Mouse (Mus musculus): ENCODE data around the gene Gm3159.
A peak's percentile ranks its signal among the peaks of the same experiment; 100 is the strongest.
"Not testable (repeated sequence)": the region's sequence is repeated elsewhere in the genome, so short reads cannot be mapped to it uniquely, and the experiment has no call there.

The Gm3159 gene

DNA sequence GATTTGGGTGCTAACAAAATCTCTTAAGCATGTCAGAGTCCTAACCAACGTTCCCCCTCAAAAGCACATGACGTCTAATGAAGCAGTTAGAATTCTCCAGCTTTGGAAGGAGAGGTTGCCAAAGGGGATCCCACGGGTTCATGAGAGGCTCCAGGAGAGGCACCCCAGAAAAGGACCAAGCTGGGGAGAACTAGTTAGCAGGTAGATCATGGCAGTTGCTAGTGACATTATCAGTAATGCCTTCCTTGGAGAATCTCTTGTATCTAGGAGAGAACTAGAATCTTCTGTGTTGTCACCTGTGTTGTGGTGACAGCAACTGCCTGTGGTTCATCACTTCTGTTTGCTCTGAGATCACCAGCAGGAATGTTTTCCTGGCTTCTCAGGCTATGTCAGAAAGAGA, at the start of gene Gm3159:
Gene Gm3159, plus strand, starts transcription at position 301 of the 400 bp plus-strand sequence.
- not testable (repeated sequence) for DNase-seq

DNA sequence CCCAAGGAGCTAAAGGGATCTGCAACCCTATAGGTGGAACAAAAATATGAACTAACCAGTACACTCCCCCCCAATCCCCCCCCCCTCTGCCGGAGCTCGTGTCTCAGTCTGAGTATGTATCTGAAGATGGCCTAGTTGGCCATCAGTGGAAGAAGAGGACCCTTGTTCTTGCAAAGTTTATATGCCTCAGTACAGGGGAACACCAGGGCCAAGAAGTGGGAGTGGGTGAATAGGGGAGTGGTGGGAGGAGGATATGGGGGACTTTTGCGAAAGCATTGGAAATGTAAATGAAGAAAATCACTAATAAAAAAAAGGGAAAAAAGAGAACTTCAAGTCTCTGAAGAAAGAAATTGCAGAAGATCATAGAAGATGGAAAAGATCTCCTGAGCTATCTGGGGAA, 28.3 kb upstream of the Gm3159 start:
- not testable (repeated sequence) for DNase-seq

DNA sequence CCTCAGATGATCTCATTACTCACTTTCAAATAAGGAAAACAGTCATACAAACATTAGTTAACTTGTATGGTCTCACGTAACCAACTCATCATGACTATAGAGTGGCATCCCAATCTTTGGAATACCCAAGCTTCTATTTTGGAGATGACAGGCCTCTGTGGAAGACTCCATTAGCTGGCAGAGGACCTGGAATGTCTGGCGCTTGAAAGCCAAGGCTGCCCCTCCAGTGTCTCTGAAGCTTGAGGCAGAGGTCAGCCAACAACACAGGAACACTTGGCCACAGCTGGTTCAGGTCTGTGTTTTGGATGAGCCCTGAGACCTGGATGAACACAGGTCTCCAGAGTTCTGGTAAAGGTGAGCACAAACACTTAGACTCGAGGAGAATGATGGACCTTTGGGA, 27.6 kb upstream of the Gm3159 start:
- DNase-seq, result not testable (repeated sequence)

DNA sequence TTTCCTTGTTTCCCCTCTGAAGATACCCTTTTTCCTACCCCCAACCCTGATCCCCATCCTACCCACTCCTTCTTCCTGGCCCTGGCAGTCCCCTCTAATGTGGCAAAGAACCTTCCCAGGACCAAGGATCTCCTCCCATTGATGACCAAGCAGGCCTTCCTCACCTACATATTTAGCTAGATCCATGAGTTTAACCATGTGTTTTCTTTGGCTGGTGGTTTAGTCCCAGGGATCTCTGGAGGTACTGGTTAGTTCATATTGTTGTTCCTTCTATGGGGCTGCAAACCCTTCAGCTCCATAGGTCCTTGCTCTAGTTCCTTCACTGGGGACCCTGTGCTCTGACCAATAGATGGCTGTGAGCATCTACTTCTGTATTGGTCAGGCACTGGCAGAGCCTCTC, 19.5 kb upstream of the Gm3159 start:
- DNase-seq, result not testable (repeated sequence)

DNA sequence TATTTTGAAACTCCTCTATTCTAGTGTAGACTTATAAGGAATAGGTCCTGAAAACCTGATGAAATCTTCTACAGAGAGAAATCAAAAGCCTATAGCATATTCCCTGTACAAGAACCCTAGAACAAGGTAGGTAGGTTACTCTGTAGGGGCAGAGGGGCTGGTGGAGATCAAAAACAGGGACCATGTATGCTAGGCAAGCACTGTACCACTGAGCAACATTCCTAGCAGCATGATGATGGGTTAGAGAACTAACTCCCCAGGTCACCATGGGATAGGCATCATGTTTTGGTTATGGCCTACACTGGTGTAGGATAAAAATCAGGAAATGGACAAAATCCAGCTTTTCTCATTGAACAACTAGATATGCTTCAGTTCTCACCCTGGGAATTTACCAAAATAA, 11.7 kb upstream of the Gm3159 start:
- not testable (repeated sequence) for DNase-seq

DNA sequence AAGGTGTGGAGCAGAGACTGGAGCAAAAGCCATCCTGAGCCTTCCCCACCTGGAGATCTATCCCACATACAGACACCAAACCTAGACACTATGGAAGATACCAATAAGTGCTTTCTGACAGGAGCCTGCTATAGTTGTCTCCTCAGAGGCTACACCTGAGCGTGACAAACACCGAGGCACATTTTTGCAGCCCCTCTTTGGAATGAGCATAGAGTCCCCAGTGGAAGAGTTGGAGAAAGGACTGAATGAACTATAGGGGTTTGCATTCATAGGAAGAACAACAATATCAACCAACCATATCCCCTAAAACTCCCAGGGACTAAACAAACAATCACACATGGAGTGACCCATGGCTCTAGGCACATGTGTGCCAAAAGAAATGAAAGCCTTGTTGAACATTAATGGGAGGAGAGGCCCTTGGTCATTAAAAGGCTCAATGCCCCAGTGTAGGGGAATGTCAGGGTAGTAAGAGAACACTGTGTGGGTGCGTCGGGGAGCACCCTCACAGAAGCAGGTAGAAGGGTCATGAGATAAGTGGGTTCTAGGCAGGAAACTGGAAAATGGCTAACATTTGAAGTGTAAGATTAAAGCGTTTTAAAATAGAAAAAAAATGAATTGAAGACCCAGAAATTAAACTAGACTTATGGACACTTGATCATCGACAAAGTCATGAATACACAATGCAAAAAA, 4.3 kb upstream of the Gm3159 start:
- not testable (repeated sequence) for DNase-seq

DNA sequence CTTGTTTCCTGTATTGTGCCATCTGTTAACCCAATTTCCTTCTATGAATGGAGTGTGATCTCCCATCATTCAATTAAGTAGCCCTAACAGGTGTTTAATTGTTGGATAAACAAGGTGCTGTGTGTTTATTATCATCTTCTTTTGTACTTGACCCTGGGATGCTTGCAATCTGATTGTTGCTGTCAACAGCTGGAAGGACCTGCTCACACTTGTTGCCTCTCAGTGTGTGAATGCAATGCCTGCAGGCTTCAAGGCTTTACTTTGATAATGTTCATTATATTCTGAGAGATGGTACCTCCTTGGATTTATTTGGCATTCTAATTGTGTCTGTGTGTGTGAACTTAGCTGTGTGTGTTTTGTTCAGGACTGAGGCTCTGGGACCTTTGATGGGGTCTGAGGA, 1.3 kb downstream of the Gm3159 start:
- DNase-seq, result not testable (repeated sequence)

DNA sequence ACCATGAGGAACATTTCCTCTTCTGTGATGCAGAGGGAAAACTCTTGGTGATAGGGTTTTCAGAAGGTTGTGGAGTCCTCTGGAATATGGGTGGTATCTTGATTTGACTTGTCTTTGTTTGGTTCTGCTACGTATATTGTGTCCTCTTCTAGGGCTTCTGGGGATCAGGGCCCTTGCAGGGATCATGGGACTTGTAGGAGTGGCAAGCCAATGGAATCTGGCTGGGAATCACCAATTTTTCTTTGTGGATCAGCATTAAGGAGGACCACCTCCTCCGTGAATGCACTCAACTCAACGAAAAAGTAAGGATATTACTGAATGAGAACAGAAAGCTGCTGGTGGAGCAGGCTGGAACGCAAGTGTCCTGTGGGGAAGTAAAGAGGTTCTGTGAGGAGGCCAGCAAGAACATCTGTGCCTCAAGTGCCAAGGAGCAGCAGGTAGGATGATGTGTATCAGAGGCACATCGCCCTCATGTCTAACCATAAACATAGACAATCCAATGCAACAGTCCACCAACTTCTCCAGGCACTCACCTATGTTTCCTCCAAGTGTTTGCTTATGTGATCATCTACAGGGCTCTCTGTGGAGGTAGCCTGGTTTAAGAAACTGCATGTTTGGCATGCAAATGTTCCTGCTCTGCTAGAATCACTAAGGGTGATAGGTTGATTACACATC, 2.9 kb downstream of the Gm3159 start:
- DNase-seq, result not testable (repeated sequence)

DNA sequence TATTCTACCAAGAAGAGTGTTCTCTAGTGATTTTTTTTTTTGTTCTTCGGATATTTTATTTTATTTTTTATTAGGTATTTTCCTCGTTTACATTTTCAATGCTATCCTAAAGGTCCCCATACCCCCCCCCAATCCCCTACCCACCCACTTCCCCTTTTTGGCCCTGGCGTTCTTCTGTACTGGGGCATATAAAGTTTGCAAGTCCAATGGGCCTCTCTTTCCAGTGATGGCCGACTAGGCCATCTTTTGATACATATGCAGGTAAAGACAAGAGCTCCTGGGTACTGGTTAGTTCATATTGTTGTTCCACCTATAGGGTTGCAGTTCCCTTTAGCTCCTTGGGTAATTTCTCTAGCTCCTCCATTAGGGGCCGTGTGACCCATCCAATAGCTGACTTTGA, 3.9 kb downstream of the Gm3159 start:
- DNase-seq, result not testable (repeated sequence)

DNA sequence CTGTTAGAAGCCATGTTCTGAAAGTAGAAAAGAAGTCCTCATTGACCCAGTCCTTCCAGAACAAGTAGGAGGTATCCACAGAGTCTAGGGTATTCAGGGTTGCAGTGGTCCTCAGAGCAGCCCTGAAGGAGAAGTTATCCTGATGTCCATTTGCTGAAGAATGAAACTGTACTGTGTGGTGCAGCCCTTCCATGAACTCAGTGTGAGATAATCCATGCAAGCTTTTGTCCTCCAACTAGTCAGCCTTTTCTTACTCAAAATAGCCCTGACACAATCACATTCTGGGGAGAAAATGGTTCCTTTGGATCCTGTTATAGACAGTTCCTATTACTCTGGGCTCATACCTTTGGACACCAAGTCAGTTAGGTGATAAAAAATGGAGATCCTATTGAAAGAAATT, 6.5 kb downstream of the Gm3159 start:
- not testable (repeated sequence) for DNase-seq

DNA sequence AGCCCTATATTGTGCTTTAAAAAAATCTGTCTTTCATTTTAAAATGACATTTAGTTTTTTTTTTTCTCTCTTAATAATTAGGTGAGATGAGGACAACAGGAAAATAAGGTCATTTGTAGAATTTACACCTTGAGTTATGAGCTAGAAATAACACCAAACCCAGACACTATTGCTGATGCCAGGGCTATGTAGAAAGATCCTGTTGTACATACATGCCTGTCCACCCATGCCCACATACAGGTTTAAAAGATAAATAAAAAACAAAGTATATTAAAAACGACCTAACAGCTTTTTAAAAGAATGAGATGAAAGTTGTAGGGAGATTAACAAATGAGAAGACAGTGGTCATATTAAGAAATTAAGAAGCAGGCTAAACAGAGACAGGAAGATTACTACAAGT, 12.6 kb downstream of the Gm3159 start:
- not testable (repeated sequence) for DNase-seq

DNA sequence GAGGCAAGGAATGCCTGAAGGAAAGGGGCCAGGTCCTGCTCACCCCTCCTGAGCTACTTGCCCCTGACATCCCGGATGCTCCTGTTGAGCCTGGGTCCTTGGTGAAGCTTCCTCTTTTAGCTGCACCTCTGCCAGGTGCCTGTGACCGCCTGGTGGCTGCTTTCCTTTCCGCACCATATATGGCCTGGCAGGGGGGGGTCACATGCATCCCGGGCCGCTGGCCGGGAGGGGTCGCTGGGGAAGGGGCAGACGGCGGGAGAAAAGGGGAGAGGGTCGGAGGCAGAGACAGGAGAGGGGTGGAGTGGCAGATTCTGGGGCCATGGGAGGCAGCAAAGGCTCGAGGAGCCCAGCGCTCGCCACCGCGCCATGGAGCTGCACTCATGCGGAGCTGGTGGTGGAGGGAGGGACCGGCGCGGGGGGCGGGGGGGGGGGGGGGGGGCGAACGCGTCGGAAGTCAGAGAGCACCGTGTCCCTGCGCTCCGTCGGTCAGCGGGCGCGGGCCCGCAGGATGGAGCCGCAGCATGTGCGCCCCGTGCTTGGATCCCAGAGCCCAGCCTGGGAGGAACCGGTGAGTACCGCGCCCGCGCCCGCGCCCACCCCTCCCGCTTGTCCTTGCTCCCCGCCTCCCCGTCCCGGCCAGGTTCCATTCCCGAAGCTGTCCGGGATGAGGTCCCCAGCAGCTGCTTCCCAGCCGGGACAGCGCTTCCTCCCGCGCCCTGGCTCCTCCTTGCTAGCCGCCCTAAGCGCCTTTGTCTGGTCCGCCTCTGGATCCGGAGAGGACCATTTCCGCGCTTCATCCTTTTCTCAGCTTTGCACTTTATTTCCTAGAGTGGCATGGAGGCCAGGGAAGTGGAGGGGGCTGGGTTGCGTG, 17.9 kb downstream of the Gm3159 start, which contains the start of gene Gm3164:
Gene Gm3164, plus strand, starts transcription at position 484 of the 871 bp plus-strand sequence.
- DNase-seq, result peak; percentile 16 to 52

DNA sequence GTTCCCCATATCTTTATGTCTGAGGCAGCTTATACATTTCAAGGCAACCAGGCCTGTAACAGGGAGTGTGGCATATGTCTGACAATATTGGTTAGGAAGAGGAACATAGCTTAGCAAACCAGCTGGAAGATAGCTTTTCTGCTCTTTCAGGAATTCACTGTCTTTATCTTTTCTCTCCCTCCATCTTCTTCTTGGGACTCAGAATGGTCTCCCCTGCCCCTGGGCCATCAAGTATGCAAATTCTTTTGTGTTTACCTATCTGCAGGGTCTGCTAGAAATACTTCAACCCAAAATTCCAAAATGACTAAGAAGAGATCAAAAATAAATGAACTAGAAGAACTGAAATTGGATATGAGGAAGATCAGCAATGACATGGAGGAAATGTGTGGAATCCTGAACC, 33.4 kb downstream of the Gm3159 start, which contains the start of gene Gm3173:
Gene Gm3173, plus strand, starts transcription at position 301 of the 400 bp plus-strand sequence.
- DNase-seq, result not testable (repeated sequence)
